Mouse (Mus musculus) lung, adult 10 weeks (tissue): ENCODE data around the gene Ang6. TPM values are rescaled to one million over a fixed set of nuclear protein-coding genes. Genes with fewer than 3 reads are reported as not detected.

Experiments
- polyA plus RNA-seq: library from polyadenylated mRNA; stranded (reverse); fragments of 350-450 nt; fragmentation: Illumina TruSeq; extraction: RNeasy Lipid Tissue Mini Kit (QIAGEN cat#74804); gene quantifications from one replicate; pipeline ENCODE4 v1.2.3, GENCODE M21; 2014; ENCODE audit warnings: low read depth, low replicate concordance; ENCODE audit not compliant: insufficient read depth

Gene Ang6
- polyA plus RNA-seq = not detected

GRCm38 (mm10) chr14:44002169-44002568 is at the start of gene Ang6:
Ang6 (minus strand) TSS chr14:44002269.

GRCm38 (mm10) chr14:43956769-43957168 is 45.3 kb downstream of the Ang6 start, which contains the start of gene Ang5:
Ang5 (plus strand) TSS chr14:43957069.

Other genes with a start within 250 kb of the Ang6 start
- not detected for gene Gm8180, start 217.5 kb downstream of the Ang6 start, polyA plus RNA-seq
- gene Ear1, start 126.8 kb downstream of the Ang6 start, polyA plus RNA-seq = 87.0 TPM
- gene Ear10, start 78.7 kb downstream of the Ang6 start, polyA plus RNA-seq = not detected
- 1.2 TPM for gene Gm8113, start 76.9 kb downstream of the Ang6 start, polyA plus RNA-seq
- not detected for gene Ang5, start 45.2 kb downstream of the Ang6 start, polyA plus RNA-seq
- gene Ear2, start 100.4 kb upstream of the Ang6 start, polyA plus RNA-seq = 329 TPM
- gene Gm3327, start 121.6 kb upstream of the Ang6 start, polyA plus RNA-seq = not detected
- not detected for gene Gm8212, start 195.4 kb upstream of the Ang6 start, polyA plus RNA-seq
- not detected for gene 4930503E14Rik, start 211.0 kb upstream of the Ang6 start, polyA plus RNA-seq